Mouse (Mus musculus) embryonic fibroblast, embryonic 13.5 days (primary cell): Measurements from ENCODE around the gene Man2b2. TPM values are rescaled to one million over a fixed set of nuclear protein-coding genes. Genes with fewer than 3 reads are reported as not detected.

ENCODE experiments used
- H3K27ac ChIP-seq: 2 replicates; pipeline ENCODE4 v1.5.1; 2012; ENCODE audit warnings: low read length, control low read depth, inconsistent platforms; ENCODE audit not compliant: insufficient read depth
- H3K4me1 ChIP-seq: 2 replicates; pipeline ENCODE4 v1.6.1; 2011; ENCODE audit warnings: low read length; ENCODE audit not compliant: control insufficient read depth, insufficient read depth
- H3K4me3 ChIP-seq: 2 replicates; pipeline ENCODE4 v1.5.1; 2011; ENCODE audit warnings: mild to moderate bottlenecking, control low read depth, low read length; ENCODE audit not compliant: insufficient read depth
- CTCF ChIP-seq: IDR thresholded peaks from 2 replicates; pipeline ENCODE4 v1.5.1; 2011; ENCODE audit warnings: mild to moderate bottlenecking, control low read depth, low read length, moderate library complexity, borderline replicate concordance; ENCODE audit not compliant: insufficient read depth
- POLR2A ChIP-seq: IDR thresholded peaks from 2 replicates; pipeline ENCODE4 v1.6.1; 2011; ENCODE audit warnings: low read depth, mild to moderate bottlenecking, control low read depth, low read length, moderate library complexity
- polyA plus RNA-seq: library from polyadenylated mRNA; stranded (reverse); fragments of >200 nt; gene quantifications from 2 replicates; pipeline ENCODE4 v1.2.4, GENCODE M21; 2011; ENCODE audit warnings: low read depth; ENCODE audit not compliant: missing spikeins, insufficient read length

The Man2b2 gene
- polyA plus RNA-seq, 1 experiment: 49.5 TPM

- no peak overlapping the region for H3K4me3 ChIP-seq
- no peaks in the 10 kb centered on the region for H3K4me1 ChIP-seq
- TF ChIP-seq POLR2A: no peak
- no peak for TF ChIP-seq CTCF
- H3K27ac ChIP-seq: no peak overlapping the region
These were observed 54.4 kb downstream of the Man2b2 start for GRCm38 (mm10) chr5:36776021-36776575.

GRCm38 (mm10) chr5:36775317-36775716 is 55.1 kb downstream of the Man2b2 start:
- no peak for TF ChIP-seq CTCF
- no peak for TF ChIP-seq POLR2A
- H3K27ac ChIP-seq: no peak overlapping the region
- no peaks in the 10 kb centered on the region for H3K4me1 ChIP-seq

GRCm38 (mm10) chr5:36772586-36772985 is 57.9 kb downstream of the Man2b2 start:
- Histone ChIP-seq H3K27ac (no peak overlapping the region), H3K4me1 (no peaks in the 10 kb centered on the region), H3K4me3 (no peak overlapping the region)
- TF ChIP-seq CTCF (no peak), POLR2A (no peak)

More at GRCm38 (mm10) chr5:36775317-36775716, 55.1 kb downstream of the Man2b2 start:
- H3K4me3 ChIP-seq: no peak overlapping the region

DNA sequence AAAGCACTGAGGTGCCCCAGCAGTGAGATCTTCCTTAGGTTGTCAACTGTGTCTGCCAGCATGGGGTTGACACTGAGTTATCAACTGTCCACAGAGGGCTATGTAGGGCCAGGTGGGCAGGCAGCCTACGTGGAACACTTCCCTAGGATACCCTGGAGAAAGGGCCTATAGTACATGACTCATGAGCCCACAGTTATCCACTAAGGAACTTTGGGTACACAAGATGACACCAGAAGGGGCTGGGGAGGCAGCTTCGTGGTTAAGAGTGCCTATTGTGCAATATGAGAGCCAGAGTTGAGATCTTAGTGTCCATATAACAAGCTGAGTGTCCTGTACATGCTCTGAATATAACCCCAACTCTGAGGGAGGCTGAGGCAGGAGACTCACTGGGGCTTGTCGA is 60.9 kb downstream of the Man2b2 start:
- Histone ChIP-seq H3K4me3 (no peak overlapping the region), H3K27ac (no peak overlapping the region), H3K4me1 (no peaks in the 10 kb centered on the region)
- TF ChIP-seq CTCF (no peak), POLR2A (no peak)

DNA sequence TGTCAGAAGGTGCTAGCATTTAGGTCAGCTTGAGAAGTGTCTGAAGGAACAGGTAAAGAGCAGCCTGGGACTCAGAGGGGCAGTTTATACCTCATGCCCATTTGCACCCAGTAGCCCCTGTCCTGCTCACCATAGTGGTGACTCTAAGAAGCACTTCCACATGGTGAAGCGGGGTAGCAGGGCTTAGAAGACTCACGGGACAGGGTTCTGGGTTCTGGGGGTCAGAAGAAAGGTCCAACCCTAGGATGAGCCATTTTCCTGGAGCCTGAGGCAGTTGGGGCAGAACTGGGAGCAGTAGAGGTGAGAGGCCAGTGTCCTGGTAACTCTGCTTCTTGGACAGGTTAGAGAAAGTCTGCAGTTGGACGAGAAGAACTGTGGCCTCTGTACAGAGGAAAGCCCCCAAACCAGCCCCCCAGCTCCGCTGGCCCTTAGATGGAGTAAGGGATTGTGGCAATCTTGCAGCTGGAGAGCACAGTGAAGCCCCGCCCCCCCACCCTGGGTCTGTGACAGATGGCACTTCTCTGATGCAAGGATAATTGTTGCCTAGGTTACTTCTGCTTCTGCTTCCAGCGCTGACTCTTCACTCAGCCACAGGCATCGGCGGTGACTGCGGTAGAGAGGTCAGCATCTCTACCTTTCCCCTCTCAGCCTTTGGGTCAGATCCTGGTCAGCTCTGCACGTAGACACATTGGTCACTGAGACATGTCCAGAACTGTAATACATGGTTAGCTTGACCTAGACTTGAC is 63.3 kb downstream of the Man2b2 start:
- H3K27ac ChIP-seq: no peak overlapping the region
- H3K4me3 ChIP-seq: no peak overlapping the region
- TF ChIP-seq POLR2A (no peak), CTCF (no peak)
- no peaks in the 10 kb centered on the region for H3K4me1 ChIP-seq

DNA sequence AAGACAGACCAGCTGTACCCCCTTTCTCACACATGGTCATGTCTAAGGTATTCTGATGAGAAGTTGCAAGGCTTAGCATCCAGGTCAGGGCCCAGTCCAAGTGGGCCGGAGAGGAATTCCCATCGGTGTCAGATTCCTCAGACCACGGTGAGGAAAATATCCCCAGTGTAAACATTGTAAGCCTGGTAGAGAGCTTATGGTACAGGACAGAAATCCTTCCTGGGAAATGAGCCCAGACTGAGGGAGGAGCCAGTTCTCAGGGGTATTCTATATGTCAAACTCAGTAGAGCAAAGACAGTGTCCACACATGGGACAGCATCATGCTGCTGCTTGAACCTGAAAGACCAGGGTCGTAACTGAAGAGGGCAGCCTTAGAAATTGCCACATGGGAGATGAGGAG is 70.6 kb downstream of the Man2b2 start:
- Histone ChIP-seq H3K4me1 (no peaks in the 10 kb centered on the region), H3K4me3 (no peak overlapping the region), H3K27ac (no peak overlapping the region)
- no peak for TF ChIP-seq POLR2A
- no peak for TF ChIP-seq CTCF

DNA sequence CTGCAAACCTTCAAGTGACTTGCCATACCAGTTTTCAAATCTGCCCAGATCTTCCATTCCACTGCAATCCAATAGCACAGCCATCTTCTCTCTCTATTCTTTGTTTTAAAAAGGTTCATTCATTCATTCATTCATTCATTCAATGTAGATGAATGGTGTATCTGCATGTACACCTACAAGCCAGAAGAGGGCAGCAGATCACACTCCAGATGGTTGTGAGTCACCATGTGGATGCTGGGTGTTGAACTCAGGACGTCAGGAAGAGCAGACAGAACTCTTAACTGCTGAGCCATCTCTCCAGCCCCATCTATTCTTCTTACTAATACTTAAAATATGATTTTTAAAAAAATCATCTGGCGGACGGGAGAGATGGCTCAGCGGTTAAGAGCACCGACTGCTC is 73.4 kb downstream of the Man2b2 start:
- no peaks in the 10 kb centered on the region for H3K4me1 ChIP-seq
- no peak overlapping the region for H3K27ac ChIP-seq
- no peak; the same call in 1 of the 2 replicates for TF ChIP-seq CTCF
- no peak overlapping the region for H3K4me3 ChIP-seq

Other genes with a start within 250 kb of the Man2b2 start
- gene Tbc1d14, start 237.4 kb downstream of the Man2b2 start, polyA plus RNA-seq: 21.5 and 26.1 TPM in 2 replicates
- gene D5Ertd579e, start 134.6 kb downstream of the Man2b2 start, polyA plus RNA-seq: 56.7 and 56.9 TPM in 2 replicates
- 9.3 and 11.4 TPM in 2 replicates for gene Bloc1s4, start 82.0 kb downstream of the Man2b2 start, polyA plus RNA-seq
- 316 and 394 TPM in 2 replicates for gene Mrfap1, start 33.9 kb downstream of the Man2b2 start, polyA plus RNA-seq
- gene Ppp2r2c, start 37.9 kb upstream of the Man2b2 start, polyA plus RNA-seq: 0.65 TPM in 1 of 2 replicates, not detected in the other
- 23.7 and 26.4 TPM in 2 replicates for gene Wfs1, start 158.6 kb upstream of the Man2b2 start, polyA plus RNA-seq